Mouse (Mus musculus): ENCODE data around the gene Chrnb2. TPM values are rescaled to one million over a fixed set of nuclear protein-coding genes. Genes with fewer than 3 reads are reported as not detected.
A peak's percentile ranks its signal among the peaks of the same experiment; 100 is the strongest.

The Chrnb2 gene
- polyA plus RNA-seq, 1 experiment, result 0.21 TPM

DNA sequence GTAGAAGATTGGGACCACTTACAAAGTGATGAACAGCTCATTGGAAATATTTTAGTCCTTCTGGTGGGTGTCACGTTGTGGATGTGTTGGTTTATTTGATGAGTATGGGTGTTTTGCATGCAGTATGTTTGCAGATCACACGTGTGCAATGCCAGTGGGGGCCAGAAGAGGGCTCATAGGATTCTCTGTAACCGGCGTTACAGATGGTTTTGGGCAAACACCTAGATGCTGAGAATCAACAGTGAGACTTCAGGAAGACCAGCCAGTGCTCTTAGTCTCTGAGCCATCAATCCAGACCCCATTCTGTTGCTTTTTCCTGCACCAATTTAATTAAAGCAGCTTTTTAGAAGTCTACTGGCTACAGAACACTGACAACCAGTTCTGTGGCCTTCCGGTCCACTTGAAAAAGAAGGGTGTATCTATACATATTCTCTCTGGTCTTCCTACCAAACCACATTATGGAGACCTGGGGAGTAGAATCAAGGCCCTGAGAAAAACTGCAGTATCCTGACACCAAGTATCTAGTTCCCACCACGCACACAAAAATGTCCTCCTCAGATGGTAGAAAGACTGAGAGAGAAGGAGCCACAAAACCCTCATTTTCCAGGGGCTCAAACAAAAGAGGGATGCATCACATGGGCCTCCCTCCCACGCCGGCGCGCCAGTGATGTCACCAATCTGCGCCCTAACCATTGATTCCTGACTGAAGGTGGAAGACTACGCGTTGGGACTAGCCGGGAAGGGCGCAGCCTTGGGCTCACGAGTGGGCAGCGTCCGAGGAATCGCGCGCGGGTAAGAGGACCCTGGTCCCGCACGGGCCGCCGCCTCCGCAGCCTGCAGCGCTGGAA is 49.8 kb downstream of the Chrnb2 start, which contains the start of gene Adar:
TSS of gene Adar (plus strand) at position 664 of the 848 bp plus-strand sequence.
- Histone ChIP-seq H3K36me3 (ENCODE audit: control insufficient read depth, insufficient read depth) (no peaks in the 10 kb centered on the region), H3K27me3 (ENCODE audit: control insufficient read depth, insufficient read depth, insufficient read length) (peaks cover 6% of the 10 kb centered on the region), H3K79me3 (ENCODE audit: low read depth) (peaks cover 17% of the 10 kb centered on the region), H3ac (ENCODE audit: control insufficient read depth, insufficient read length, low read depth) (peak within 1 kb of the TSS; percentile 96), H3K4me3 (ENCODE audit: insufficient read depth, poor library complexity, severe bottlenecking) (peak within 1 kb of the TSS; percentile 68), H3K79me2 (ENCODE audit: control insufficient read depth, insufficient read depth) (peaks cover 47% of the 10 kb centered on the region)
- peak; percentile 28 for TF ChIP-seq CTCF (IDR thresholded peaks at IDR 0.05; ENCODE audit: control insufficient read depth, insufficient read depth, insufficient read length)
- no peak for TF ChIP-seq MYOD1 (IDR thresholded peaks at IDR 0.05; ENCODE audit: control insufficient read depth, insufficient read length, low read depth)
- peak; percentile 81 for TF ChIP-seq USF1 (IDR thresholded peaks at IDR 0.05; ENCODE audit: low read depth)
- TF ChIP-seq FOSL1 (IDR thresholded peaks at IDR 0.05; ENCODE audit: insufficient read depth, low read length, poor library complexity, severe bottlenecking), result no peak
- peak; percentile 37 for TF ChIP-seq MAX (IDR thresholded peaks at IDR 0.05)
- no peak for TF ChIP-seq MYOG (IDR thresholded peaks at IDR 0.05; ENCODE audit: control insufficient read depth, extremely low read depth, insufficient read length)
- TF ChIP-seq CEBPB (IDR thresholded peaks at IDR 0.05; ENCODE audit: low read depth), result no peak

DNA sequence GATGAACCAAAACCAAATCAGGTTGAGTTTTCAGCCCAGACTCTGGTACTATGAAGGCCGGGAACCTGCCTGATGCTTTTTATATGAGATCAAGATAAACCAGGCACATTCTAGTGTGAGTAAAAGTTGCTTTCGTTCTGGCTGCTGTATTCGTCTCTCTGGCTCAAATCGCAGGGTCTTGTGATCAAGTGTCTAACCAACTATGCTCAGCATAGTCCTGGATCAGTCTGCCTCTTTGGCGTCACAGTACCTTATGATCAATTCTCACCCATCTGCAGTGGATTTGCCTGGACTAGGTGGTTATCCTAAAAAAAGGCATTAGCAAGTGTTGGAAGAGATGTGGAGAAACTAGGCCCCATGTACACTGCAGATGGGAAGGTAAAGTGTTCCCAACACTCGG is 60.4 kb downstream of the Chrnb2 start:
- H3K4me3 ChIP-seq (ENCODE audit: insufficient read depth, poor library complexity, severe bottlenecking), result no peak overlapping the region
- peaks cover 25% of the 10 kb centered on the region for H3K27me3 ChIP-seq (ENCODE audit: control insufficient read depth, insufficient read depth, insufficient read length)
- no peaks in the 10 kb centered on the region for H3K79me3 ChIP-seq (ENCODE audit: low read depth)
- no peaks in the 10 kb centered on the region for H3K36me3 ChIP-seq (ENCODE audit: control insufficient read depth, insufficient read depth)
- TF ChIP-seq FOSL1 (IDR thresholded peaks at IDR 0.05; ENCODE audit: insufficient read depth, low read length, poor library complexity, severe bottlenecking) (no peak), USF1 (IDR thresholded peaks at IDR 0.05; ENCODE audit: low read depth) (no peak), CTCF (IDR thresholded peaks at IDR 0.05; ENCODE audit: control insufficient read depth, insufficient read depth, insufficient read length) (no peak), CEBPB (IDR thresholded peaks at IDR 0.05; ENCODE audit: low read depth) (no peak)
- no peaks in the 10 kb centered on the region for H3K79me2 ChIP-seq (ENCODE audit: control insufficient read depth, insufficient read depth)
- H3ac ChIP-seq (ENCODE audit: control insufficient read depth, insufficient read length, low read depth), result no peak overlapping the region

DNA sequence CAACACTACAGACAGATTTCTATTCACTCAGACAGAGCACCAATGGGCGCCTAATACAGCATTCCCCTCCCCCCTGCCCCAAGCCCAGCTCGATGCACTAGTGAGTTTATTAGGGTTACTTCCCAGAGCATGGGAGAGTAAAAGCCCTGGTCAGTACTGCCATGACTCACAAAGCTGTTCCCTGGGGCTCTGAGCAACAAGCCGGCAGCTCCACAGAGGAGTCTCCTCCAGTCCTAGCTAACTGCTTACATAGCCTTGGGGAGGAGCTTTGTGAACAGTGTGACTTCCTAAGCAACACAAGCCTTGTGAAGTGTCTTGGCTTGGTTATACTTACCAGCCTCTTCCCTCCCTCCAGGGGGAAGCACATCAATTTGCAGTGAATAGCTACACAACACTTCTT is 60.8 kb downstream of the Chrnb2 start:
- H3K27me3 ChIP-seq (ENCODE audit: control insufficient read depth, insufficient read depth, insufficient read length), result peaks cover 25% of the 10 kb centered on the region
- no peaks in the 10 kb centered on the region for H3K79me2 ChIP-seq (ENCODE audit: control insufficient read depth, insufficient read depth)
- H3K79me3 ChIP-seq (ENCODE audit: low read depth), result no peaks in the 10 kb centered on the region
- H3ac ChIP-seq (ENCODE audit: control insufficient read depth, insufficient read length, low read depth), result no peak overlapping the region
- no peaks in the 10 kb centered on the region for H3K36me3 ChIP-seq (ENCODE audit: control insufficient read depth, insufficient read depth)
- TF ChIP-seq CEBPB (IDR thresholded peaks at IDR 0.05; ENCODE audit: low read depth) (no peak), USF1 (IDR thresholded peaks at IDR 0.05; ENCODE audit: low read depth) (no peak), CTCF (IDR thresholded peaks at IDR 0.05; ENCODE audit: control insufficient read depth, insufficient read depth, insufficient read length) (no peak), MAX (IDR thresholded peaks at IDR 0.05) (no peak), MYOG (IDR thresholded peaks at IDR 0.05; ENCODE audit: control insufficient read depth, extremely low read depth, insufficient read length) (no peak), MYOD1 (IDR thresholded peaks at IDR 0.05; ENCODE audit: control insufficient read depth, insufficient read length, low read depth) (no peak), FOSL1 (IDR thresholded peaks at IDR 0.05; ENCODE audit: insufficient read depth, low read length, poor library complexity, severe bottlenecking) (no peak)
- no peak overlapping the region for H3K4me3 ChIP-seq (ENCODE audit: insufficient read depth, poor library complexity, severe bottlenecking)

GRCm38 (mm10) chr3:89700461-89700860 is 64.0 kb downstream of the Chrnb2 start:
- no peak overlapping the region for H3ac ChIP-seq (ENCODE audit: control insufficient read depth, insufficient read length, low read depth)
- H3K4me3 ChIP-seq (ENCODE audit: insufficient read depth, poor library complexity, severe bottlenecking), result no peak overlapping the region
- peaks cover 27% of the 10 kb centered on the region for H3K27me3 ChIP-seq (ENCODE audit: control insufficient read depth, insufficient read depth, insufficient read length)
- H3K79me3 ChIP-seq (ENCODE audit: low read depth), result no peaks in the 10 kb centered on the region
- no peaks in the 10 kb centered on the region for H3K79me2 ChIP-seq (ENCODE audit: control insufficient read depth, insufficient read depth)
- no peaks in the 10 kb centered on the region for H3K36me3 ChIP-seq (ENCODE audit: control insufficient read depth, insufficient read depth)
- no peak for TF ChIP-seq USF1 (IDR thresholded peaks at IDR 0.05; ENCODE audit: low read depth)
- no peak for TF ChIP-seq CEBPB (IDR thresholded peaks at IDR 0.05; ENCODE audit: low read depth)
- no peak for TF ChIP-seq MYOG (IDR thresholded peaks at IDR 0.05; ENCODE audit: control insufficient read depth, extremely low read depth, insufficient read length)
- no peak for TF ChIP-seq MAX (IDR thresholded peaks at IDR 0.05)
- TF ChIP-seq CTCF (IDR thresholded peaks at IDR 0.05; ENCODE audit: control insufficient read depth, insufficient read depth, insufficient read length), result no peak
- TF ChIP-seq FOSL1 (IDR thresholded peaks at IDR 0.05; ENCODE audit: insufficient read depth, low read length, poor library complexity, severe bottlenecking), result no peak
- no peak for TF ChIP-seq MYOD1 (IDR thresholded peaks at IDR 0.05; ENCODE audit: control insufficient read depth, insufficient read length, low read depth)

DNA sequence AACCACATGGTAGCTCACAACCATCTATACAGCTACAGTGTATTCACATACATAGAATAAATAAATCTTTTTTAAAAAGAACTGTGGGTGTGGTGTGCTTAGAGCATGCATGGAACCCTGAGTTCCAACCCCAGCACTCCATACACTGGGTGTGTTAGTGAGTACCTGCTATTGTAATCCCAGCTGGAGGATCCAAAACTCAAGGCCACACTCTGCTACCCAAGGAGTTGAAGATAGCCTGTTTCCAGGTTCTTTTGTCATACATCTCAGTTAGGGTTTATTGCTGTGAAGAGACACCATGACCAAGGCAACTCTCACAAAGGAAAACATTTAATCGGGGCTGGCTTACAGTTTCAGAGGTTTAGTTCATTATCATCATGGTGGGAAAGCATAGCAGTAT is 65.5 kb downstream of the Chrnb2 start:
- Histone ChIP-seq H3K27me3 (ENCODE audit: control insufficient read depth, insufficient read depth, insufficient read length) (peaks cover 25% of the 10 kb centered on the region), H3K79me2 (ENCODE audit: control insufficient read depth, insufficient read depth) (no peaks in the 10 kb centered on the region), H3K4me3 (ENCODE audit: insufficient read depth, poor library complexity, severe bottlenecking) (no peak overlapping the region), H3K79me3 (ENCODE audit: low read depth) (no peaks in the 10 kb centered on the region), H3K36me3 (ENCODE audit: control insufficient read depth, insufficient read depth) (no peaks in the 10 kb centered on the region), H3ac (ENCODE audit: control insufficient read depth, insufficient read length, low read depth) (no peak overlapping the region)
- TF ChIP-seq MAX (IDR thresholded peaks at IDR 0.05), result no peak
- no peak for TF ChIP-seq CTCF (IDR thresholded peaks at IDR 0.05; ENCODE audit: control insufficient read depth, insufficient read depth, insufficient read length)
- no peak for TF ChIP-seq FOSL1 (IDR thresholded peaks at IDR 0.05; ENCODE audit: insufficient read depth, low read length, poor library complexity, severe bottlenecking)
- no peak for TF ChIP-seq MYOD1 (IDR thresholded peaks at IDR 0.05; ENCODE audit: control insufficient read depth, insufficient read length, low read depth)
- no peak for TF ChIP-seq USF1 (IDR thresholded peaks at IDR 0.05; ENCODE audit: low read depth)
- no peak for TF ChIP-seq MYOG (IDR thresholded peaks at IDR 0.05; ENCODE audit: control insufficient read depth, extremely low read depth, insufficient read length)
- no peak for TF ChIP-seq CEBPB (IDR thresholded peaks at IDR 0.05; ENCODE audit: low read depth)

Other genes starting within 250 kb of the Chrnb2 start
- gene Kcnn3, start 244.5 kb downstream of the Chrnb2 start, polyA plus RNA-seq (2012; fragmentation: generic; extraction: Trizol), result 0.01 TPM
- 10.1 TPM for gene Adar, start 49.6 kb downstream of the Chrnb2 start, polyA plus RNA-seq (2012; fragmentation: generic; extraction: Trizol)
- gene Ube2q1, start 9.0 kb upstream of the Chrnb2 start, polyA plus RNA-seq (2012; fragmentation: generic; extraction: Trizol), result 49.2 TPM
- gene She, start 66.7 kb upstream of the Chrnb2 start, polyA plus RNA-seq (2012; fragmentation: generic; extraction: Trizol), result not detected
- gene Il6ra, start 148.6 kb upstream of the Chrnb2 start, polyA plus RNA-seq (2012; fragmentation: generic; extraction: Trizol), result 1.2 TPM
- 26.8 TPM for gene Atp8b2, start 198.9 kb upstream of the Chrnb2 start, polyA plus RNA-seq (2012; fragmentation: generic; extraction: Trizol)
- gene Hax1, start 234.1 kb upstream of the Chrnb2 start, polyA plus RNA-seq (2012; fragmentation: generic; extraction: Trizol), result 296 TPM